Mouse (Mus musculus) liver, adult (tissue): ENCODE measurements at regions not wholly inside any gene's neighbourhood (a gene's known extent, or its start where the extent isn't known, plus 50 kb on each side); places are given as distances from the start of the nearest gene placed in this dataset.
A peak's percentile ranks its signal among the peaks of the same experiment; 100 is the strongest.

Experiments used
- GATA4 ChIP-seq: IDR thresholded peaks from 2 replicates; pipeline ENCODE4 v1.6.1; 2014; ENCODE audit warnings: mild to moderate bottlenecking, low read length; ENCODE audit not compliant: insufficient replicate concordance

DNA sequence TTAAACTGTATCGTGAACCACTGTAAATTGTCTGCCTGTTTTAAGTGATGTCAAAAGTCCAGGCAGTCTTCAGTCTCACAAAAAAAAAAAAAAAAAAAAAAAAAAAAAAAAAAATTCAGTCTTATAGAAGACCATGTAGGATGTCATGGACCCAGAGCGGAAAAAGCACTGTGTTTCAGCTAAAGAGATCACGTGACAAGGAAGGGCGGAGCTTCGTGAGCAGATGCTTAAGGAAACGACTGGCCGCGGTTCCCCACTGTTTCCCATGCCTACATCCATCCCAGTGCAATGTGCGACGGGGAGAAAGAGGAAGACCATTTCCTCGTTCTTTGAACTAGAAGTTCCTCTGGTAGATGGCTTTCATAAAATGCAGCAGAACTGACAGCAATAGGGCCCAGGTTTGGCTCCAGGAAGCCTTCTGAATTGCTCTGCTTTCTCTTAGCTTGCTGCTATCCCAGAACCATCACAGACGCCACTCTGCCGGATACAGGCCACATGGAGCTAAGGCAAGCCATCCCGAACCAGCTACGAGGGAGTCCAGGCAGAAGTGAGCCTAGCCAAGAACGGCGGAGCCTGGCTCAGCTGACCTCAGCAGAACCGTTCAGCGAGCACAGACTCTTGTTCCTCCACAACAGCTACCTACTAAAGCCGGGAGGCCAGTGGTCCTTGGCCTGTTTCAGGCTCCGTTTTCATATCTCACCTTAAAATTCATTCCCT, 117.6 kb downstream of the Hlx start:
- TF ChIP-seq GATA4: no peak

DNA sequence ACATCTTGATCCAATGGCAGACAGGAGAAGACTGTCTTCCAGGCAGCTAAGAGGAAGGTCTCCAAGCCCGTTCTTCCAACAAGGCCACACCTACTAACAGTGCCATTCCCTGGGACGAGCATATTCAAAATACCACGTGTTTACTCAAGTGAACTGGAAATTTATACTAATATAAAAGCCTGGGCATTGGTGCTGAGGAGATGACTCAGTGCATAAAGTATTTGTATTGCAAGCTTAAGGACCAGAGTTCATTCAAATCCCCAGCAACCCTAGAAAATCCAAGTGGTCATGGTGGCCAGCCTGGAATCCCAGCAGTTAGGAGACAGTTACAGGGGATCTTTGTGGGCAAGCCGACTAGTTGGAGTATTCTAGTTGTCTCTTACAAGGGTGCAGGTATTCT, 119.5 kb downstream of the Hlx start:
- no peak for TF ChIP-seq GATA4

GRCm38 (mm10) chr1:184608938-184609337, 123.5 kb downstream of the Hlx start:
- TF ChIP-seq GATA4: no peak

GRCm38 (mm10) chr1:184608338-184608737, 124.1 kb downstream of the Hlx start:
- TF ChIP-seq GATA4: peak; percentile 90

DNA sequence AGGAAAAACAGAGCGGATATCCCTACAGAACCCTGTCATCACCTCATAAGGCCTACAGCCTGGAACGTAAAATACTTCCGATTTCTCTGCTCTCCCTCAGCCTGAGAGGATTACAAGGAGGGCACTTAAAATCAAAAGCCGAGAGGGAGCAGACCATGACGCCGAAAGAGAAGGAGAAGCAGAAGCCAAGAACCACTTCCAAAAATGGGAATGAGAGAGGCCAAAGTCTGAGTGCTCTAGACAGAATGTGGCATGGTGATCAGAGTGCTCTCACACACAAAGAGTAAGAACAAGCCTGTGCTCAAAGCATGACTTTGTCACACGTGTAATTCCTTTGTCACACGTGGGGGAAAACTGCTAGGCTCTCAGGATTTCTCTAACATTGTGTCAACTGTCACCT, 125.9 kb downstream of the Hlx start:
- TF ChIP-seq GATA4: no peak

- no peak for TF ChIP-seq GATA4
These were observed 126.8 kb downstream of the Hlx start for GRCm38 (mm10) chr1:184605666-184606065.

GRCm38 (mm10) chr1:184603136-184603535, 129.3 kb downstream of the Hlx start:
- no peak for TF ChIP-seq GATA4

DNA sequence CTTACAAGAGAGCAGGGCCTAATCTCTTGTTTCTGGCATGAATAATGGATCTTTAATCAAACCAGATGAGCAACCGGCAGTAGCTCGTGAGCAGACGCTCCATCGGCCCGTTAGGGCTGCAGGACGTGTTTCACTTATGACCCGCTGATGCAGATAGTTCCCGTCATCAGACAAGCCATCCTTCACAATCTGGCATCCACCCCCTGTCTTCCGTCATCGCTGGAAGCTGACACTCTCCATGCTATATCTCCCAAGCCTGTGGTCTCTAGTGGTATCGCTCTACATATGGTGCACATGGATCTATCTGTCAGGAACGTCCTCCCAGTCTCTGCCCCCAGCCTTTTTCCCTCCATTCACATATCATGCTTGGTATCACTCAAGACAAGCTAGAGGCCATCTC, 137.0 kb downstream of the Hlx start:
- no peak for TF ChIP-seq GATA4

GRCm38 (mm10) chr1:184590634-184591033, 141.8 kb downstream of the Hlx start:
- TF ChIP-seq GATA4: no peak

GRCm38 (mm10) chr1:184589277-184589676, 143.1 kb downstream of the Hlx start:
- no peak for TF ChIP-seq GATA4

- no peak for TF ChIP-seq GATA4
These were observed 147.9 kb downstream of the Hlx start for GRCm38 (mm10) chr1:184584505-184584874.

DNA sequence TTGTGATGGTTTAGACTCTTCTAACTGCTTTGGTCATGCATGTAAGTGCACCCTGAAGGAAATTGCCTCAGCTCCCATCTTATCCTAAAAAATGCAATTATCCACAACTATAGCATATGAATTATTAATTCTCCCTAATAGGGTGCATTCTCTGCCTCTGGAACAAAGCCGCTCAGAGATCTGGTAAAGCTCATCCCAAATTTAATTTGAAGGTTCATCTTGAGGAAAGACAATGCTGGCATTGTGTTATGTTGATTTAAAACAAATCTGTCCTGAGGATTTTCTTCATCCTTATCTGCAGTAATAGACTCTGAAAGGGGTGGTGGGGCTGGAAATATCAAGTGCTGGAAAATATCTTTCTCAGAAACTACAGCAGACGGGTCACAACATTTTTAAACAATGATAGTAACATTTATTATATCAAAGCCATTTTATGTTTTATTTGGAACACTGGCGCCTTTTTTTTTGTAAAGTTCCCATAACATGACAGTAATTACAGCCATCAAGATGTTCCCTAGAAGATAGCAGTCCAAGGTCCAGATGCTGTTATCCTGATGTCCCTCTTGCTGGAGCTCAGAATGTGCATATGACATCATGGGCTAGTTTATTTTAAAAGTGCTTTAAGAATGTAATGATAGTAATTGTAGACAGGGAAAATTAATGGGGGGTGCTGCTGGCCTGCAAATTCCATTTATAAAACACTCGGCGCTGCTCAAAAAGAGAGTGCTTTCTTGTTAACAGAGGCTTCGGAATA, 148.5 kb downstream of the Hlx start:
- TF ChIP-seq GATA4: 0 out of 2 replicates have a peak, but pooled peaks have one; percentile 52

DNA sequence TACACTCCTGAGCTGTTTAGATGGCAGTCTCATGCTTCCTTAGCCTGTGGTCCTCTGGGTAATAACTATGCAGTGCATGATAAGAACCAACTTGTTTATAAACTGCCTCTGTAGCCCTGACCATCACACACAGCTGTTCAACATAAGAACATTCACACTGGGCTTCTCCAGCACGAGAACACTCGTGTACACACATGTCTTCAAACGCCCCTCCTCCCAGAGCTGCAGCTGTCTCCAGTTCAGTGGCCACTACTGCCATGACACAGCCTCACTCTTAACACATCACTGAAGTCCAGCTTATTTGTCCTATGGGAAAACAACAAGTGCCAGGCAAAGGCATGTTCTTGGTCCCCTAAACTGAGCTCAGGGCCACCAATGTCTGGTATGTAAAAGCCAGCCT, 152.9 kb downstream of the Hlx start:
- TF ChIP-seq GATA4: no peak

GRCm38 (mm10) chr1:184576527-184576926, 155.9 kb downstream of the Hlx start:
- TF ChIP-seq GATA4: no peak

- TF ChIP-seq GATA4: no peak
These were observed 159.1 kb downstream of the Hlx start for GRCm38 (mm10) chr1:184573325-184573724.

DNA sequence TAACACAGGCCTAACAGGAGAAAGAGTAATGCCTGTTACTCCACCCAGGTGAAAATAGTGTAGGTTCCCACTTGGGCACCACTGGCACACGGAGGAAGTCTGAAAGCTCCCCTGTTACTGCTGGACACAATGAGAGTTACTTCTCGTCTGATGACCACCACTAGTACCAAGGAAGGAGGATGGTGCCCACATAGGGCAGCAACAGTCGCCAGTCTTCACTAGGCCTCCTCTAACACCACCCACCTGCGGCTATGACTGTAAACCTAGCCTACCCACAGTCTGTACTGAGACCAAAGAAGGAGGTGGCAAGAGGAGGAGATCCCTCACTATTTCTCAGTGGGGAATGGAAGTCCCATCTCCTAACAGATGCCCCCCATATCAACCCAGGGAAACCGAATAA, 161.7 kb downstream of the Hlx start:
- no peak for TF ChIP-seq GATA4

DNA sequence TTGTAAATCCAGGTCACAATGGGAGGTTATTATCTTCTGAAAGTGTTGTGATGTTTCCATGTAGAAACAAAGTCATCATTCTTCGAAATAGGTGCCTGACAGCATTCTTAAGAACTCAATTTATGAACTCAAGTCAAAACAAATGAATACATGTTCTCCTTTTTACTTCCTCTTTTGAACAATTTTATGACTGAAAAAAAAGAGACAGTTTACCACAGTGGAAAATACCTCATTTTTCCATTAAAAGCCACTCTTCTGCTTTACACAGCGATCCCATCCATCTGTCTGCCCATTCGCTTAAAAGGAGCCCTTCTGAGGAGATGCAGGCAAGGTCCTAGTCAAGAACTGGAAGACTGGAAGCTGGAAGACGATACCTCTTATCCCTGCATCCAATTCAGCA, 169.5 kb downstream of the Hlx start:
- no peak for TF ChIP-seq GATA4
